Mouse (Mus musculus) splenic B cell, adult 2 months (primary cell): ENCODE data around the gene Fhl2.

ENCODE experiments used
- DNase-seq: peaks from one replicate; pipeline ENCODE4 v3.0.0-alpha.2; 2011; ENCODE audit warnings: low read depth, low spot score
- H3K27me3 ChIP-seq: 2 replicates; pipeline ENCODE4 v1.6.1; 2012; ENCODE audit warnings: mild to moderate bottlenecking, low read length, moderate library complexity, mixed read lengths; ENCODE audit not compliant: control insufficient read depth, poor library complexity, insufficient read depth, severe bottlenecking
- H3K36me3 ChIP-seq: 2 replicates; pipeline ENCODE4 v1.6.1; 2012; ENCODE audit warnings: mild to moderate bottlenecking, low read length, moderate library complexity, mixed read lengths; ENCODE audit not compliant: control insufficient read depth, poor library complexity, insufficient read depth, severe bottlenecking

Gene Fhl2

GRCm38 (mm10) chr1:43196661-43197241 lies at the start of gene Fhl2:
Fhl2 (minus strand) TSS chr1:43196984.
- no peaks in the 10 kb centered on the region for H3K27me3 ChIP-seq
- DNase-seq = no peak
- H3K36me3 ChIP-seq = no peaks in the 10 kb centered on the region

DNA sequence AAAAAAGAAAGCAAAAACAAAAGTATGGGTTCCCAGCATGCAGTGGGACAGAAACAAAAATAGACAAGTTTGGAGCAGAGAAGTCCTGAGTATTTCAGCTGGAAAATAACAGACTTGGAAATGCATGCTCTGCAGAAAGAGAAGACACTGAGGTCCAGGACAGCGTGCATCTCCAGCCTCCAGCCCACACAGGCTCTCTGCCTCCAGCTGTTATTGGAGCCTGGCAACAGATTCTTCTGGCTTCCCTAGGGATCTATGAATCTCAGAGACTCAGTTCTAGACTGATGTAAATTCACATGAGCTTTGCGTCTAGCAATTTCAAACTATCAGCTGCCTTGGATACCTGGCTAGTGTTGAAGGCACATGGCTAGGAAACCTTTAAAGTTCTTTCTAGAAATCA lies 48.2 kb upstream of the Fhl2 start:
- Histone ChIP-seq H3K36me3 (no peaks in the 10 kb centered on the region), H3K27me3 (no peaks in the 10 kb centered on the region)
- no peak for DNase-seq

DNA sequence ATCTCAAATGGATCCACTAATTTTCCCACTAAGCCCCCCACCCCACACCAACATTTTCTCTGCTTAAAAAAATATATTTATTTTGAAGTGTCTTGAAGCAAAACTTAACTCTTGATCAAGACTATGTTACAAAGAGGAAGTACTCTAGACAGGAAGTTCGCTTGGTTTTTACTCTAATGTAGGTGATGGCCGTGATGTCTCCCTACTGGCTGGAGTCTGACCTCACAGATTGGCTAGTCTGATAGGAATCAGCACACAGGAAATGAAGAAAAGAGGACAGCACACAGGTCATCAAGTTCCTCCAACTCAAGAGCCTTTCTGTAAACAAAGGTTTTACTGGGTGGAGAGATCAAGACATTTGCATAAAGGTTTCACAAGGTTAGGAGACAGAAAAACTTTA lies 44.4 kb upstream of the Fhl2 start:
- H3K36me3 ChIP-seq = no peaks in the 10 kb centered on the region
- DNase-seq = peak; percentile 74
- H3K27me3 ChIP-seq = no peaks in the 10 kb centered on the region

DNA sequence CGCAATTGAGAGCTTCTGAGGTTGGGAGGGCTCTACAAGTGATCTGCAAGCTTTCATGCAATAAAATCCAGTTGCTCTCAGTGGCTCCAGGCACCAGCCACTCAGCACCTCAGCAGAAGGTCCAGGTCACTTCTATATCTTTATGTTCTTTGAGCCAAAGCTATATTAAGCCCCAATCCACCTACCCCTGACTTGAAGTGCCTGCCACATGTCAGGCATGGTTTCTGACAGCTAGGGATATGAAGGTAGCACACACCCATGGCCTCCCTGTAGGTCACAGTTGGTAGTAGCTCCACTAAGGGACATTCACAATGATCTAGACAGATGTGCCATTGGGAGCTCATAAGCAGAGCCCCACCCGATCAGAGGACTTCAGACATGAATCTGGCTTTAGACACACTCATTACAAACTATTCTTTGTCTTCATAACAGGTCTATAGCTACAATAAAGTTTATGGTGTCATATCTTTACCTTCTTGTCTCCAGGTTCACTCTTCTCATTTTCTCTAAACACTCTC lies 43.1 kb upstream of the Fhl2 start:
- Histone ChIP-seq H3K27me3 (no peaks in the 10 kb centered on the region), H3K36me3 (no peaks in the 10 kb centered on the region)
- DNase-seq = no peak

- H3K27me3 ChIP-seq = no peaks in the 10 kb centered on the region
- DNase-seq = no peak
- H3K36me3 ChIP-seq = no peaks in the 10 kb centered on the region
These were observed 41.7 kb upstream of the Fhl2 start for GRCm38 (mm10) chr1:43238471-43238870.

GRCm38 (mm10) chr1:43237360-43238235 lies 40.8 kb upstream of the Fhl2 start:
- H3K27me3 ChIP-seq = no peaks in the 10 kb centered on the region
- no peaks in the 10 kb centered on the region for H3K36me3 ChIP-seq
- no peak for DNase-seq

GRCm38 (mm10) chr1:43225531-43226151 lies 28.9 kb upstream of the Fhl2 start:
- no peaks in the 10 kb centered on the region for H3K36me3 ChIP-seq
- DNase-seq = peak; percentile 6
- no peaks in the 10 kb centered on the region for H3K27me3 ChIP-seq

DNA sequence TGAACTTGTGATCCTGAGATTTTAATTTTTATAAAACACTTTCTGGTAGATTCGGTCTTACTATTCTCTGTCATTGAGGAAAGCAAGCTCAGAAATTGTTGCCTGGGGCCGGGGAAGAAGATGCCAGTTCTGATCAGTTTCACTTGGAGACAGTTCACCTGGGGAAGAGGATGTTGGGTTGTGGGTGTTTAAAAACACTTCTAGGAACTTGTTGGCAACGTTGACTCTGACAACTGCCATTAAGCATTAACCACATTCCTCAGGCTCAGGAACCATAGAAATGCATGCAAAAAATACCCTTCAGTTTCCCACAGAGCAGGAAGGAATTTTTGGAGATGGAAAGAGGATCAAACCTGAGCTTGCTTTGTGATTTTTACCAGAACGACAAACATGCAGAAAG lies 28.2 kb upstream of the Fhl2 start:
- no peak for DNase-seq
- H3K27me3 ChIP-seq = no peaks in the 10 kb centered on the region
- no peaks in the 10 kb centered on the region for H3K36me3 ChIP-seq

DNA sequence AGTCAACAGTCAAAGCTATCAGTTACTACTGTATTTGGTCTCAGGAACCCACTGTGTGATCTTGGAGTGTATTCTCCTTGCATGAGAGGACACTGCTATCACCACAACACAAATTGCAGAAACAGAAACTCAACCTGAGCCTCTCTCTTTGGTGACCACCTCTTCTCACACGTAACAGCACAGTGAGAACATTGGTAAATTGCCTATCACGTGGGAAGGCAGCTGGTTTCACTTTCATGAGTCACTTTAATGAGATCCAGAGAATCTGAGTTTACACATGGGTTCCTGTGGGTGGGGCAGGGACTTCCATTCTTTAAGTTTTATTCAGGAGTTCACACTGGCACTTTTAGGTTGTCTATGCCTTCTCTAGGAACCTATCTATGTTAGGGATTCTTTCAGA lies 27.4 kb upstream of the Fhl2 start:
- DNase-seq = peak; percentile 74
- H3K27me3 ChIP-seq = no peaks in the 10 kb centered on the region

DNA sequence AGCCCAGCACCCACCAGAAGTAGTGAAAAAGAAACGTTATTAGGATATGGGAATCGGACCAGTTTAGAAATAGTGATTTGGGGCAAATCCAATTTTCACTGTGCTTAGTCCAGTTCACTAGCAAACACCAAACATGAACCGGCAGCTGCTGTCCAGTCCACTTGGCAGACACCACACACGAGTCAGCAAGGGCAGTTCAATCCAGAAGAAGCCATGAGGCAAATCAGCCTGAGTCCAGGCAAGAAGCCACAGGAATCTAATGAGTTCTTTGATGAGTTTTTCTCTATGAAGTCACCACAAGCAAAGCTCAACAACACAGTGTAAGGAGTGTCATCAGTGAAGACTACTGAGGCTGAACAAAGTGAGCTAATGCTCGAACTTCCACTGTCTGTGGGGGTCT lies 26.3 kb upstream of the Fhl2 start:
- DNase-seq = no peak
- H3K36me3 ChIP-seq = no peaks in the 10 kb centered on the region
- H3K27me3 ChIP-seq = no peaks in the 10 kb centered on the region

More for the DNA sequence above, 27.4 kb upstream of the Fhl2 start:
- H3K36me3 ChIP-seq = no peaks in the 10 kb centered on the region

- no peaks in the 10 kb centered on the region for H3K27me3 ChIP-seq
- DNase-seq = no peak
- no peaks in the 10 kb centered on the region for H3K36me3 ChIP-seq
These were observed 21.4 kb upstream of the Fhl2 start for GRCm38 (mm10) chr1:43218016-43218680.

GRCm38 (mm10) chr1:43215601-43216000 lies 18.8 kb upstream of the Fhl2 start:
- Histone ChIP-seq H3K27me3 (no peaks in the 10 kb centered on the region), H3K36me3 (no peaks in the 10 kb centered on the region)
- DNase-seq = no peak

GRCm38 (mm10) chr1:43211274-43211673 lies 14.5 kb upstream of the Fhl2 start:
- Histone ChIP-seq H3K36me3 (no peaks in the 10 kb centered on the region), H3K27me3 (no peaks in the 10 kb centered on the region)
- no peak for DNase-seq

DNA sequence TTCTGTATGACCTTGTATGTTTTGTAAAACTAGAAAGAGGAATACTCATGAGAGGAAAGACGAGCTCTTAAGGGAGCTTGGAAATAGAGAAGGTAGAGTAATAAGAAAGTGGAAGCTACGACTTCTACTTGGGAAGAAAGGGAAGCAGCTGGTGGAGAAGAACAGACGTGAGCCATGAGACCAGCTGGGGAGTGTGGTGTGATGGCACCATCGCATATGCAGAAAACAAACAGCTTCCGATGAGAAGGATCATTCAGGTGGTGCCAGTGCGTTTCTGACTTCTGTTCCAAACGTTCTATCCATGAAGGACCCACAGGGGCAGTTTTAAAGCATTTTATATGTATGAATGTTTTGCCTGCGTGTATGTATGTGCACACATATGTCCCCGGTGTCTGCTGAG lies 13.5 kb upstream of the Fhl2 start:
- H3K36me3 ChIP-seq = no peaks in the 10 kb centered on the region
- no peaks in the 10 kb centered on the region for H3K27me3 ChIP-seq
- no peak for DNase-seq

DNA sequence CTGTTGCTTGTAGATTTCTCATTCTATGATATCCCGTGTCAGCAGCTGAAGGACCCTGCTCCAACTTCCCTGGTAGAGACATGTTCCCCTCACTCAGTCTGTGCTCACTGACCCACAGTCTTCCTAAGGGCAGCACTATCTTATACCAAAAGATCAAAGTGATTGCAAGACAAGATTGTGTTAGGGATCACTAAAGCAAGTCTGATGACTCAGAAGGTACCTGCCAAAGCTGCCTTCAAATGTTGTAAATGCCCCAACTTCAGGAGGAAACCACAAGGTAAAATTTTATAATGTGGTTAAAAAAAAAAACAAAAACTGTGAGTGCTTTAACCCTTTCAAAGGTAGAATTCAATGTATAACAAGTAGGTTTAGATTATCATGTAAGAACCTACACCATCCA lies 10.4 kb upstream of the Fhl2 start:
- Histone ChIP-seq H3K27me3 (no peaks in the 10 kb centered on the region; the same call in 1 of the 2 replicates), H3K36me3 (no peaks in the 10 kb centered on the region)
- no peak for DNase-seq
